Mouse (Mus musculus) neural tube, embryonic 11.5 days (tissue): Measurements from ENCODE around the gene Rpa2. TPM values are rescaled to one million over a fixed set of nuclear protein-coding genes. Genes with fewer than 3 reads are reported as not detected.
"Not testable (repeated sequence)": the region's sequence is repeated elsewhere in the genome, so short reads cannot be mapped to it uniquely, and the experiment has no call there.

Experiments
- ATAC-seq: fragments of 200-750 bp; cut with Nextera tagmentation; 2 replicates; pipeline ENCODE4 v1.8.0; 2017; ENCODE audit warnings: moderate number of reproducible peaks, mild to moderate bottlenecking, moderate TSS enrichment, moderate library complexity; ENCODE audit not compliant: insufficient read depth, low FRiP score, low TSS enrichment
- DNase-seq: peaks from one replicate; pipeline ENCODE4 v3.0.0-alpha.2; 2015; ENCODE audit warnings: low spot score
- H3K27ac ChIP-seq: fragments of 300-500 bp; sonication (generic); 2 replicates; pipeline ENCODE4 v1.5.1; 2014; ENCODE audit warnings: low read depth, mild to moderate bottlenecking, low read length
- H3K27me3 ChIP-seq: fragments of 300-500 bp; sonication (generic); 2 replicates; pipeline ENCODE4 v1.6.1; 2014; ENCODE audit warnings: mild to moderate bottlenecking, low read length, mixed read lengths; ENCODE audit not compliant: control insufficient read depth, insufficient read depth
- H3K36me3 ChIP-seq: fragments of 300-500 bp; sonication (generic); 2 replicates; pipeline ENCODE4 v1.6.1; 2014; ENCODE audit warnings: mild to moderate bottlenecking, low read length, moderate library complexity, mixed read lengths; ENCODE audit not compliant: control insufficient read depth, insufficient read depth
- H3K4me1 ChIP-seq: fragments of 300-500 bp; sonication (generic); 2 replicates; pipeline ENCODE4 v1.6.1; 2014; ENCODE audit warnings: low read length, mixed read lengths; ENCODE audit not compliant: control insufficient read depth, insufficient read depth
- H3K4me2 ChIP-seq: fragments of 300-500 bp; sonication (generic); 2 replicates; pipeline ENCODE4 v1.6.1; 2014; ENCODE audit warnings: low read depth, mild to moderate bottlenecking, moderate library complexity
- H3K4me3 ChIP-seq: fragments of 300-500 bp; sonication (generic); 2 replicates; pipeline ENCODE4 v1.5.1; 2014; ENCODE audit warnings: low read depth, low read length
- H3K9ac ChIP-seq: fragments of 300-500 bp; sonication (generic); 2 replicates; pipeline ENCODE4 v1.6.1; 2014; ENCODE audit warnings: mild to moderate bottlenecking, low read length
- H3K9me3 ChIP-seq: fragments of 300-500 bp; sonication (generic); 2 replicates; pipeline ENCODE4 v1.6.1; 2016; ENCODE audit warnings: low read length; ENCODE audit not compliant: control insufficient read depth
- WGBS: fragments of 180-500 bp; shearing (Covaris S2); extraction: QIAGEN DNeasy Blood & Tissue Kit; methylation state at CpG from one replicate; pipeline ENCODE4 v1.1.7; 2014; 5-methylcytosine and 5-hydroxymethylcytosine counted together
- polyA plus RNA-seq: library from polyadenylated mRNA; unstranded; fragments of >200 nt; fragmentation: Nextera tagmentation; extraction: Ambion mirVana; gene quantifications from 2 replicates; pipeline ENCODE4 v1.2.1, GENCODE M21; 2014

Rpa2 gene
- polyA plus RNA-seq, 1 experiment from 2014 or later, result 123 TPM

- ATAC-seq, H3K9me3 ChIP-seq, H3K9ac ChIP-seq, H3K4me1 ChIP-seq, H3K4me2 ChIP-seq, H3K4me3 ChIP-seq, H3K36me3 ChIP-seq, H3K27ac ChIP-seq, DNase-seq, H3K27me3 ChIP-seq: not testable (repeated sequence)
- 95% methylated on average over 9 of the region's 9 CpGs for WGBS
These were observed 31.0 kb upstream of the Rpa2 start for GRCm38 (mm10) chr4:132737154-132737553.

GRCm38 (mm10) chr4:132741491-132741890 lies 26.6 kb upstream of the Rpa2 start:
- WGBS, result 94% methylated on average over 7 of the region's 7 CpGs
- Histone ChIP-seq H3K36me3 (no peaks in the 10 kb centered on the region), H3K27ac (no peak overlapping the region), H3K9ac (no peak overlapping the region), H3K4me2 (no peak overlapping the region), H3K27me3 (no peaks in the 10 kb centered on the region), H3K4me1 (no peaks in the 10 kb centered on the region), H3K4me3 (no peak overlapping the region), H3K9me3 (no peaks in the 10 kb centered on the region)
- ATAC-seq (no peak), DNase-seq (no peak)

- no peak for ATAC-seq
These were observed 23.9 kb upstream of the Rpa2 start for GRCm38 (mm10) chr4:132743992-132744911.

GRCm38 (mm10) chr4:132746911-132747517 lies 21.1 kb upstream of the Rpa2 start:
- Histone ChIP-seq H3K27me3 (no peaks in the 10 kb centered on the region), H3K4me3 (no peak overlapping the region), H3K9ac (no peak overlapping the region), H3K36me3 (no peaks in the 10 kb centered on the region), H3K4me2 (no peak overlapping the region), H3K27ac (no peak overlapping the region; the same call in 1 of the 2 replicates), H3K4me1 (no peaks in the 10 kb centered on the region), H3K9me3 (no peaks in the 10 kb centered on the region)
- DNase-seq, result no peak
- no peak for ATAC-seq
- 91% methylated on average over 9 of the region's 9 CpGs for WGBS

More at GRCm38 (mm10) chr4:132743992-132744911, 23.9 kb upstream of the Rpa2 start:
- no peak overlapping the region for H3K9ac ChIP-seq
- H3K9me3 ChIP-seq, result no peaks in the 10 kb centered on the region
- WGBS, result 89% methylated on average over 11 of the region's 11 CpGs
- H3K4me2 ChIP-seq, result no peak overlapping the region
- no peak overlapping the region for H3K4me3 ChIP-seq
- no peaks in the 10 kb centered on the region for H3K27me3 ChIP-seq
- no peak for DNase-seq
- no peaks in the 10 kb centered on the region for H3K36me3 ChIP-seq
- no peak overlapping the region for H3K27ac ChIP-seq
- H3K4me1 ChIP-seq, result no peaks in the 10 kb centered on the region

GRCm38 (mm10) chr4:132747664-132748259 lies 20.4 kb upstream of the Rpa2 start:
- Histone ChIP-seq H3K4me1 (no peaks in the 10 kb centered on the region), H3K4me2 (no peak overlapping the region), H3K36me3 (no peaks in the 10 kb centered on the region), H3K4me3 (no peak overlapping the region), H3K27ac (no peak overlapping the region), H3K9me3 (no peaks in the 10 kb centered on the region), H3K9ac (no peak overlapping the region), H3K27me3 (no peaks in the 10 kb centered on the region)
- DNase-seq (no peak), ATAC-seq (no peak)
- WGBS, result 73% methylated on average over 9 of the region's 9 CpGs

- Histone ChIP-seq H3K4me2 (no peak overlapping the region), H3K9ac (no peak overlapping the region), H3K4me3 (no peak overlapping the region), H3K27ac (no peak overlapping the region), H3K36me3 (no peaks in the 10 kb centered on the region), H3K4me1 (no peaks in the 10 kb centered on the region), H3K9me3 (no peaks in the 10 kb centered on the region), H3K27me3 (no peaks in the 10 kb centered on the region)
- WGBS, result 91% methylated on average over 4 of the region's 4 CpGs
- ATAC-seq (no peak), DNase-seq (no peak)
These were observed 19.4 kb upstream of the Rpa2 start for GRCm38 (mm10) chr4:132748778-132749177.

GRCm38 (mm10) chr4:132749258-132749982 lies 18.7 kb upstream of the Rpa2 start:
- WGBS, result 83% methylated on average over 6 of the region's 6 CpGs
- H3K9ac ChIP-seq, result no peak overlapping the region

GRCm38 (mm10) chr4:132752992-132753391 lies 15.1 kb upstream of the Rpa2 start:
- H3K27ac ChIP-seq, result no peak overlapping the region
- H3K9me3 ChIP-seq, result no peaks in the 10 kb centered on the region
- no peak overlapping the region for H3K4me3 ChIP-seq
- DNase-seq, result no peak
- H3K36me3 ChIP-seq, result no peaks in the 10 kb centered on the region
- WGBS, result 81% methylated on average over 6 of the region's 6 CpGs
- no peak for ATAC-seq
- no peak overlapping the region for H3K9ac ChIP-seq
- no peaks in the 10 kb centered on the region for H3K4me1 ChIP-seq
- 0 out of 2 replicates have a peak, but pooled peaks cover 2% of the 10 kb centered on the region for H3K27me3 ChIP-seq
- H3K4me2 ChIP-seq, result no peak overlapping the region

More at GRCm38 (mm10) chr4:132749258-132749982, 18.7 kb upstream of the Rpa2 start:
- H3K9me3 ChIP-seq, result no peaks in the 10 kb centered on the region
- no peak for DNase-seq
- no peaks in the 10 kb centered on the region for H3K36me3 ChIP-seq
- no peaks in the 10 kb centered on the region for H3K4me1 ChIP-seq
- H3K4me2 ChIP-seq, result no peak overlapping the region
- no peak overlapping the region for H3K27ac ChIP-seq
- no peak overlapping the region for H3K4me3 ChIP-seq
- no peak for ATAC-seq
- no peaks in the 10 kb centered on the region for H3K27me3 ChIP-seq
